Mouse (Mus musculus) embryonic facial prominence, embryonic 12.5 days (tissue): Measurements from ENCODE around the gene Pcgf1. TPM values are rescaled to one million over a fixed set of nuclear protein-coding genes. Genes with fewer than 3 reads are reported as not detected.

ENCODE experiments used
- ATAC-seq: fragments of 200-750 bp; cut with Nextera tagmentation; 2 replicates; pipeline ENCODE4 v1.8.0; 2017; ENCODE audit not compliant: insufficient number of reproducible peaks, insufficient read depth, low FRiP score, low TSS enrichment
- H3K27ac ChIP-seq: fragments of 300-500 bp; sonication (generic); 2 replicates; pipeline ENCODE4 v1.5.1; 2016; ENCODE audit warnings: mild to moderate bottlenecking
- H3K27me3 ChIP-seq: fragments of 300-500 bp; sonication (generic); 2 replicates; pipeline ENCODE4 v1.6.1; 2016; ENCODE audit warnings: mild to moderate bottlenecking, moderate library complexity
- H3K36me3 ChIP-seq: fragments of 300-500 bp; sonication (generic); 2 replicates; pipeline ENCODE4 v1.6.1; 2016; ENCODE audit warnings: mild to moderate bottlenecking
- H3K4me1 ChIP-seq: fragments of 300-500 bp; sonication (generic); 2 replicates; pipeline ENCODE4 v1.6.1; 2016
- H3K4me2 ChIP-seq: fragments of 300-500 bp; sonication (generic); replicated peaks from 2 replicates; pipeline ENCODE4 v1.6.1; 2016; ENCODE audit warnings: mild to moderate bottlenecking, moderate library complexity
- H3K4me3 ChIP-seq: fragments of 300-500 bp; sonication (generic); 2 replicates; pipeline ENCODE4 v1.5.1; 2016; ENCODE audit warnings: mild to moderate bottlenecking
- H3K9ac ChIP-seq: fragments of 300-500 bp; sonication (generic); 2 replicates; pipeline ENCODE4 v1.6.1; 2016; ENCODE audit warnings: mild to moderate bottlenecking, moderate library complexity
- H3K9me3 ChIP-seq: fragments of 300-500 bp; sonication (generic); 2 replicates; pipeline ENCODE4 v1.6.1; 2016; ENCODE audit warnings: mild to moderate bottlenecking, moderate library complexity
- WGBS: fragments of 180-500 bp; shearing (Covaris S2); methylation state at CpG from one replicate; pipeline ENCODE4 v1.1.7; 2016; 5-methylcytosine and 5-hydroxymethylcytosine counted together
- polyA plus RNA-seq: library from polyadenylated mRNA; unstranded; fragments of >200 nt; fragmentation: Nextera tagmentation; extraction: Ambion mirVana; gene quantifications from 2 replicates; pipeline ENCODE4 v1.2.1, GENCODE M21; 2016

Pcgf1 gene
- polyA plus RNA-seq, 1 experiment from 2014 or later, result 41.0 TPM

DNA sequence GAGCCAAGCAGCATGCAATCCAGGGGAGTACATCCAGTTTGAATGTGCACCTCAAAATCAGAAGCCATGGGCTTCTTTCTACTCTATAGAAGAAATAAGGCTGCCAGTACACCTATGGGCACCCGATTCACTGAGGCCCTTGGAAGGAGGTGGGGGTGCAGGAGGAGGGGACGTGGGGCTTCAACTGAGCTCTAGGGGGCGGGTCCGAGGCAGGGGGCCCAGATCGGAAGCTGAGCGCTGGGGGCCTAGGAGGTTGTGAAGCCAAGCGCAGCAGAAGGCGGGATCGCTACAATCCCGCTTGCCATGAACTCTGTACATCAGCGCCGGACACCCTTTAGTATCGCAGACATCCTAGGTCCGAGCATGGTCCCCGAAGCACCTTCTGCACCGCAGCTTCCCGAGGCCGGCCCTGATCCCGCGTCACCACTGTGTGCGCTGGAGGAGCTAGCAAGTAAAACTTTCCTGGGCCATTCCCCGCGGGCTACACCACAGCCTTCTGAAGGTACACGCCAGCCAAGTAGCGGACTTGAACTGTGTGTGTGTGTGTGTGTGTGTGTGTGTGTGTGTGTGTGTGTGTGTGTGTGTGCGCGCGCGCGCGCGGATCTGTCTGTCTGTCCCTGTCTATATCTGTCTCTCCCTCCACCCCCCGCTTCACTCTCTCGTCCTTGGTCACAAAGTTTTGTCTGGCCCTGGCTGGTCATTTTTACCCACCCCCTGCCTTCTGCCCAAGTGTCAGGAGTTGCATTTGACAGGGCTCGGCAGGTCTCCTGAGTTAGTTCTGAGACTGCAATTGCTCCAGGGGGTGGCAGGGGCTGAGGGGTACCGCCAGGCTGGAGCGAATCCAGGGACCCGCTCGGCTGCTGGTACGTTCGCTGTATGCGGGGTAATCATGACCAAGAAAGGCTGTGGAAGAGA is 8.7 kb downstream of the Pcgf1 start, which contains the start of gene Lbx2:
TSS of gene Lbx2 (plus strand) at position 247 of the 915 bp plus-strand sequence.
- Histone ChIP-seq H3K27ac (no peak within 1 kb of the TSS), H3K27me3 (peaks cover 90% of the 10 kb centered on the region), H3K4me3 (peak within 1 kb of the TSS; percentile 25), H3K4me1 (peaks cover 33% of the 10 kb centered on the region), H3K4me2 (peak within 1 kb of the TSS; percentile 40), H3K9me3 (no peaks in the 10 kb centered on the region), H3K9ac (no peak within 1 kb of the TSS), H3K36me3 (peaks cover 7% of the 10 kb centered on the region)
- no peak for ATAC-seq
- 5% methylated on average over 42 of the region's 42 CpGs for WGBS

DNA sequence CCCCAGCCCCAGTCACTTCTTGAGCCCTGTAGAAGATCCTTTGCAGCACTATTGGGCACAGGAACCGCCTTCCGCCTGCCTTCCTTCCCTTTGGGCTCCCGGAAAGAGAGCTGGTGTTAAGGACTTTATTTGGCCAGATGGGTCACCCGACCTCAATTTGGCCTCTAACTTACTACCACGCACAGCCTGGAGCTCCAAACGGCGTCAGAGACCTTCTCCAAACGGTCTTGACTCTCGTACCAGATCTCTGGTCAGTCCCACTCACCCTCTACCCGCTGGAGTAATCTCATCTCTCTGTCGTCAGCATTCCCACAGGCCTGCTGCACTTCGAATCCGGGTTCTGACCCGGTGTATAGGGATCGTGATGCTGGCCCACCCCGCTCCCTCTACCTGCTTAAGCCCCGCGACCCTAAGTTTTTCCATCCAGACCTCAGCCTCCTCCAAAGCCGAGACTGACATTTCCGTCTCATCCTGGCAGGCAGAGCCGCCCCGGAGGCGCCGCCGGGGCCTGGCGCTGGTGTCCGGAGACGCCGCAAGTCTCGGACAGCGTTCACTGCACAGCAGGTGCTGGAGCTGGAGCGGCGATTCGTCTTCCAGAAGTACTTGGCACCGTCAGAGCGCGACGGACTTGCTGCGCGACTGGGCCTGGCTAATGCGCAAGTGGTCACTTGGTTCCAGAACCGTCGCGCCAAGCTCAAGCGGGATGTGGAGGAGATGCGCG is 9.7 kb downstream of the Pcgf1 start:
- Histone ChIP-seq H3K4me3 (peak overlapping the region; percentile 25), H3K9me3 (no peaks in the 10 kb centered on the region), H3K27ac (no peak overlapping the region), H3K36me3 (no peaks in the 10 kb centered on the region), H3K27me3 (peaks cover 86% of the 10 kb centered on the region), H3K9ac (no peak overlapping the region), H3K4me1 (peaks cover 33% of the 10 kb centered on the region), H3K4me2 (peak overlapping the region; percentile 40)
- no peak for ATAC-seq
- WGBS, result 1% methylated on average over 47 of the region's 47 CpGs

DNA sequence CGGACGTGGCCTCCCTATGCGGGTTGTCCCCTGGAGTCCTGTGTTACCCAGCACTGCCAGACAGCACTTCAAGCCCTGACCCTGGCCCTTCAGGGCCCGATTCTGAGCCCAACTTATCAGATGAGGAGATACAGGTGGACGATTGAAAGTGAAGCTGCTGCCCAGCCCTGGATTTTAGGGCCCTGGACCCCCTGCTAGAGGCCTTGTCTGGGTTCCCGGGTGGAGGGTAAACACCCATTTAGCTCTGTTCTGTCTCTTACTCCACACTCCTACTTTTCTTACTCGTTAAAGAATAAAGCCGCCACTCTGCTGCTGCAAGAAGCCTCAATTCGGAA is 10.2 kb downstream of the Pcgf1 start:
- H3K4me1 ChIP-seq, result peaks cover 33% of the 10 kb centered on the region
- H3K27ac ChIP-seq, result no peak overlapping the region
- no peak overlapping the region for H3K9ac ChIP-seq
- peak overlapping the region; percentile 40 for H3K4me2 ChIP-seq
- H3K4me3 ChIP-seq, result peak overlapping the region; percentile 25
- no peaks in the 10 kb centered on the region for H3K36me3 ChIP-seq
- H3K27me3 ChIP-seq, result peaks cover 81% of the 10 kb centered on the region
- no peak for ATAC-seq
- no peaks in the 10 kb centered on the region for H3K9me3 ChIP-seq
- WGBS, result 5% methylated on average over 9 of the region's 9 CpGs

DNA sequence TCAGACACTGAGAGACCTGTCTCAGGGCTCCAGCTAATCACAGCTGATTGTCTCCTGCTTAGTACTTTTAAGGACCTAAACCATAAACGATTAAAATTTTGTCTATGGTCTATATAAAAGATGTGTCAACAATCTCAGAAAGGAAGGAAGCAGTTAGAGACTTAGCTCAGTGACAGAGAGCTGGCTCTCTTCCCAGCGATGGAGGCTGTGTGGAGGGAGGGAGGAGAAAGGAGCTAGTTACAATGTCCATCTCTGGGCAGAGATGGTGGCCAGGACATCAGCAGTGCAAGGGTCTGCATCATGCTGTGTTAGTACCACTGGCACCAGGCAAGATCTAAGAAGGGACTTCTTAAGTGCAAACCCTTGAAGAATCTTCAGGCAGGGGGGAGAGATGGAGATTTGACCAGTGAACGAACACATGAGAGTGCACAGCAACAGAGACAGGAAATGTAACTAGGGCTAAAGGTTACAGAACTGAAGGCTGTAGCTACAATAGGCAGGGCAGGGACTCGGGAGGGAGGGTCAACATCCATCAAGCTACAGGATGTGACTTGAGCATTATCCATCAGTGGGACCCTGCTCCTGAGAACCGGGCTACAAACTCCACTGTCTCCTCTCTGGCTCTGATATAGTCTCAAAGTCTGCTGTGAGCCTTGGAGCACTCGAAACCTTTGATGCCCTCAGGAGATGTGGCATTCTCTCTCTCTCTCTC is 14.9 kb downstream of the Pcgf1 start:
- 37% methylated on average over 6 of the region's 6 CpGs for WGBS
- Histone ChIP-seq H3K27ac (no peak overlapping the region), H3K36me3 (no peaks in the 10 kb centered on the region), H3K9me3 (no peaks in the 10 kb centered on the region), H3K4me2 (no peak overlapping the region), H3K27me3 (peaks cover 41% of the 10 kb centered on the region), H3K4me1 (peaks cover 5% of the 10 kb centered on the region; the same call in 1 of the 2 replicates), H3K4me3 (no peak overlapping the region), H3K9ac (no peak overlapping the region)
- no peak for ATAC-seq

DNA sequence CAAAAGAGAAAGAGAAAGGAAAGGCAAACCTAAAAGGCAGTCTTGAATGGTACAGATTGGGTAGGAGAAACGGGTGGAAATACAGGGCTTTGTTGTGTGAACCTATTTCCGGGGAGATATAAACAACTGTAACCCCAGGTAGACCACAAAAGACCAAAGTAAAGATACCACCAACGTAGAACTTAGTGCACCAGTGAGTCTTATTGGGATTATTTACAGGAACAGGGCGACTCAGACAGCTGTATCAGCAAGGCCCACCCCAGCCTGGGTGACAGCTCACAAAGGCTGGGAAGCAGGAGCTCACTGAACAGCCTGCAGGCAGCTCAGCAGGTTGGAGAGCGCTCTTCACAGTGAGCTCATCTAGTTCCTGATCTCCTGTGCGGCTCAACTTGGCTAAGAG is 18.3 kb downstream of the Pcgf1 start:
- Histone ChIP-seq H3K4me2 (no peak overlapping the region), H3K9ac (no peak overlapping the region), H3K36me3 (no peaks in the 10 kb centered on the region), H3K4me1 (no peaks in the 10 kb centered on the region), H3K27me3 (peaks cover 11% of the 10 kb centered on the region), H3K9me3 (no peaks in the 10 kb centered on the region), H3K27ac (no peak overlapping the region), H3K4me3 (no peak overlapping the region)
- WGBS, result 51% methylated on average over 6 of the region's 6 CpGs
- ATAC-seq, result no peak

DNA sequence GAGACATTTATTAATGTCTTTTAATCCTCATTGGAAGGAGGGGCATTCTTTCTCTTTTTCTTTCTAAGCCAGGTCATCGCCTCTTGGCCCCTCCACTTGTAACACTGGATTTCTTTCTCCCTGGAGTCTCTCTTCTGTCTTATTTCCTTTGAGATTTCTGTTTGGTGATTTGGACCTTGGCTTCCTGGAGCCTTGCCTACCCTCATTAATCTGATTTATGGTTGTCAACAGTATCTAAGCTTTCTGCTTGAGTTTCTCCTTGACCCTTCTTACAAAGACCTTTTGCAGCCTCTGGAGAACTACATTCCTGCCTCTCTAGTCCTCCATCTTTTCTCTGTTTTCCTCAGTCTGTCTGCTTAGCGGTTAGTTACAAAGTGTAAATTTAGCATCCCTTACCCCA is 20.7 kb downstream of the Pcgf1 start:
- 82% methylated on average over 2 of the region's 2 CpGs for WGBS
- Histone ChIP-seq H3K9me3 (no peaks in the 10 kb centered on the region), H3K9ac (no peak overlapping the region), H3K4me2 (no peak overlapping the region), H3K27ac (no peak overlapping the region), H3K4me3 (no peak overlapping the region), H3K36me3 (no peaks in the 10 kb centered on the region), H3K4me1 (peaks cover 11% of the 10 kb centered on the region), H3K27me3 (peaks cover 13% of the 10 kb centered on the region; the same call in 1 of the 2 replicates)
- ATAC-seq, result no peak

DNA sequence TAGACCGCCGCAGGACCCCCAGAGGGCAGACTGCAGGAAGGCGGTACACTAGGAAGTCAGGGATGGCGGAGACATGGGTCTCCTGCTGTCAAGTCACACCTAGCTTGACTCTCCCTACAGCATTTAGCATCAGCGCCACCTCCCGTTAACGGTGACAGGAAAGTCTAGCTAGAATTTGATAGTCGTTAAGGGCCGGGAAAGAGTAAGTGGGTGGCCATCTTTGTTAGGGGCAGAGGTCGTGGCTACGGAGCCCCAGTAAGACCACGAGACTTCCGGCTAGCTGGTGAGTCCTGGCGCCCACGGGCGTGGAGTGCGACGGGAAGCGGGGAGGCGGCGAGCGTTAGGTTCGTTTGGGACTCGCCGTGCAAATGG is 23.6 kb downstream of the Pcgf1 start, which contains the start of the genes Ccdc142 and Gm42688:
TSS of gene Ccdc142 (plus strand) at position 286 of the 372 bp plus-strand sequence.
TSS of gene Gm42688 (plus strand) at position 302 of the 372 bp plus-strand sequence.
- Histone ChIP-seq H3K4me3 (peak within 1 kb of the TSS; percentile 50), H3K9me3 (no peaks in the 10 kb centered on the region), H3K27me3 (peaks cover 9% of the 10 kb centered on the region; the same call in 1 of the 2 replicates), H3K36me3 (peaks cover 7% of the 10 kb centered on the region; the same call in 1 of the 2 replicates), H3K9ac (peak within 1 kb of the TSS; percentile 82), H3K27ac (peak within 1 kb of the TSS; percentile 56), H3K4me2 (peak within 1 kb of the TSS; percentile 97), H3K4me1 (peaks cover 12% of the 10 kb centered on the region)
- WGBS, result under 1% methylated on average over 25 of the region's 25 CpGs
- peak; percentile 76 for ATAC-seq

DNA sequence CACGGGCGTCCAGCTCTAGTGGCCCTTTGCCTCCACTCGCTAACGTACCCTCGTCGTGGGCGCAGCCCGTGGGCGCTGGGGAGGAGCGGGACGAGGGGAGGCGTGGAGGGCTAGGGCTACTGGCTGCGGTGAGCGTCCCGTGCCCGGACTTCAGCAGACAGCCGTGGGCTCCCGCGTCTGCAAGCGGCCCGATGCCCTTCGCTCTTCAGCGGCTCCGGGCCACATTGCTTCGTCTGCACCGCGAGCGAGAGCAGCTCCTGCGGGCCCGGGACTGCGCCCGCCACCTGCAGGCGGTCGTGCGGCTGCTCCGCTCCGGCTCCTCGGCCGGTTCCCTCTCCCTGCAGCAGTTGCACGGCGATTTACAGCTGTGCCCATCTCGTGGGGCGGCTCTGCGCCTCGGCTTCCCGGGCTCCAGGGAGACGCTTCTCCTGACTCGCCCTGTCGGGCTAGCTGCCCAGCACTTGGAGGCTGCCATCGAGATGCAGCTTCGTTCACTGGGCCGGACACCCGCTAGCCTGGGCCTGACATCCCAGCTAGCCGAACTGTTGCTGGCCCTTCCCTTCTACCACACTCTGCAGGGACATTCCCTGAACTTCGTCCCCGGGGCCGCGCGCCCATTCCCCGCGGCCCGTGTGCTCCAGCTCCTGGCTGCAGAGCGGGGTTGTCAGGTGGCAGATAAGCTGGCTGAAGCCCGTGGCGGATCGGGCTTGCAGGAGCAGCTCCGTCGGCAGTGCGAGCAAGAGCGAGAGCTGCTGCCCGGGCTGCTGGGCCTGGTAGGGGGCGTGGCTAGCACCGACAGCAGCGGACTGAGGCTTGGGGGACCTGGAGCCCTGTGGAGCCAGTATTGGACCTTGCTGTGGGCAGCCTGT is 24.3 kb downstream of the Pcgf1 start:
- 1% methylated on average over 72 of the region's 74 CpGs for WGBS
- Histone ChIP-seq H3K9ac (peak overlapping the region; percentile 82), H3K27me3 (peaks cover 7% of the 10 kb centered on the region; the same call in 1 of the 2 replicates), H3K27ac (peak overlapping the region; percentile 56), H3K9me3 (no peaks in the 10 kb centered on the region), H3K4me3 (peak overlapping the region; percentile 50), H3K4me1 (peaks cover 12% of the 10 kb centered on the region), H3K4me2 (peak overlapping the region; percentile 97), H3K36me3 (peaks cover 7% of the 10 kb centered on the region; the same call in 1 of the 2 replicates)
- peak; percentile 82 for ATAC-seq

DNA sequence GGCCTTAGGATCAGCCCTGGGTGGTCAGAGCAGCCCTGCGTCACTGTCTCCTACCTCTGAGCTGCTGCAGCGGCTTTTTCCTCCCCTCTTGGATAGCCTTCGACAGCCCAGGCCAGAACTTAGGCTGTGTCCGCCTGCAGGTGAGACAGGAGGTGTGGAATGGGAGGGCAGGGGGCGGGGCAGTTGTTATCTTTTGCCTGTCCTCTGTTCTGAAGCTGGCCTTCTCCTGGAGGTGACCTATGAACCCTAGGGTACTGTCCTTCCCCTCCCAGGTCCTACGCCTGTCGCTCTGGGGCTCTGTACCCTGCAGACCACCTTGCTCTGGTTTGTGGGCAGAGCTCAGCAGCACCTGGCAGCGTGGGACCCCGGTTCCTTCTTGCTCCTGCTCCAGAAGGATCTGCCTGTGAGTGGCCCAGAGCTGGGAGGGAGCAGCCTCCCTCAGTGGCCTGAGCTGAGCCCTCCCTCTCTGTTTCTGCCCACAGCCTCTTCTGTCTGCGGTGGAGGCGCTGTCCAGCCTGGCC is 25.5 kb downstream of the Pcgf1 start:
- ATAC-seq, result no peak
- Histone ChIP-seq H3K27me3 (peaks cover 7% of the 10 kb centered on the region; the same call in 1 of the 2 replicates), H3K9ac (peak overlapping the region; percentile 82; the same call in 1 of the 2 replicates), H3K36me3 (peaks cover 7% of the 10 kb centered on the region; the same call in 1 of the 2 replicates), H3K4me1 (peaks cover 19% of the 10 kb centered on the region), H3K4me2 (peak overlapping the region; percentile 97), H3K4me3 (peak overlapping the region; percentile 50; the same call in 1 of the 2 replicates), H3K27ac (no peak overlapping the region), H3K9me3 (no peaks in the 10 kb centered on the region)
- 46% methylated on average over 11 of the region's 11 CpGs for WGBS

DNA sequence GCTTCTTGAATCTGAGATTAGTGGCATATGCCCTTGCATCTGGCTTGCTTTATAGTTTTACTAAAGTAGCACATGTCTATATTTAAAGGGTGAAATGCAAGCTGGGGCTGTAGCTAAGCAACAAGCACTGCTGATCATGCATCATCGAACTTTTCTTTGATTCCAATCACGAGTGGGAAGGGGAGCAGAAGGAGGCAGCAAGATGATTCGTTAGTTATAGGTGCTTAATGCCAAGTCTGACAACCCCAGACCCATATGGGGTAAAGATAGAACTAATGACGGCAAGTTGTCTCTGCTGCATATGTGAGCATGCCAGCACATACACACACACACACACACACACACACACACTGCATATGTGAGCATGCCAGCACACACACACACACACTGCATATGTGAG is 26.5 kb downstream of the Pcgf1 start:
- H3K9me3 ChIP-seq, result no peaks in the 10 kb centered on the region
- H3K4me1 ChIP-seq, result peaks cover 24% of the 10 kb centered on the region
- 69% methylated on average over 4 of the region's 4 CpGs for WGBS
- peaks cover 7% of the 10 kb centered on the region; the same call in 1 of the 2 replicates for H3K27me3 ChIP-seq
- no peak for ATAC-seq
- no peak overlapping the region for H3K4me3 ChIP-seq
- no peak overlapping the region for H3K9ac ChIP-seq
- peaks cover 7% of the 10 kb centered on the region; the same call in 1 of the 2 replicates for H3K36me3 ChIP-seq
- H3K4me2 ChIP-seq, result no peak overlapping the region
- no peak overlapping the region for H3K27ac ChIP-seq
